Mouse (Mus musculus): ENCODE data around the gene Gm13691. TPM values are rescaled to one million over a fixed set of nuclear protein-coding genes. Genes with fewer than 3 reads are reported as not detected.
"Not testable (repeated sequence)": the region's sequence is repeated elsewhere in the genome, so short reads cannot be mapped to it uniquely, and the experiment has no call there.

The Gm13691 gene
- total and polyA plus RNA-seq, 3 experiments: 0.04 to 0.44 TPM; not detected in 1

DNA sequence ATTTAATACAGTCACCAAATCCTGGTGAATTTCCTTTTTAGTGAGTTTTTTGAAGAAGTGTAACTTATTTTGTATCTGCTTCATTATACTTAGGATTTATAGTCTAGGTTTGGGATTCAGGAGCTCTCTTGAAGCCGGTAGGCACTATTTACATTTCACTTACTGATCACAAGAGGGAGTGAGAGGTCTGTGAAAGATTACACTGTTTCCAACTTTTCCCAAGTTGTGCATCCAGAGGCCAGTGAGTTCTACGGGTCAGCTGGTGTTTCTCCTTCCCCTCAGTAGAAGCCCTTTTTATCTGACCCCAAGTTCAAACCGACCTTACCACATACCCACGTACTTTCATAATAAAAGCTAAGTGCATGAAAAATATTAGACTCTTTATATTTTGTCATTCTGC, 47.0 kb downstream of the Gm13691 start:
- Histone ChIP-seq H3K9ac (ENCODE audit: insufficient read depth, low read depth) (no peak overlapping the region), H3K9me3 (replicated peaks; ENCODE audit: low read length) (no peaks in the 10 kb centered on the region), H3K36me3 (replicated peaks in 1 of 2; ENCODE audit: control insufficient read depth in 1 of 2, insufficient read depth in 1 of 2, low read length in 1 of 2) (no peaks in the 10 kb centered on the region), H3K4me1 (ENCODE audit: control insufficient read depth in 1 of 2, insufficient read depth in 2 of 2) (no peaks in the 10 kb centered on the region), H3K4me2 (ENCODE audit: insufficient read depth, low read depth, poor library complexity, severe bottlenecking) (no peak overlapping the region), H3K27ac (ENCODE audit: insufficient read depth, low read depth) (no peak overlapping the region), H3K79me2 (replicated peaks; ENCODE audit: control insufficient read depth, extremely low read depth, insufficient read depth, poor library complexity, severe bottlenecking) (no peaks in the 10 kb centered on the region), H3K27me3 (replicated peaks) (no peaks in the 10 kb centered on the region), H3K4me3 (replicated peaks in 1 of 3; ENCODE audit: low read depth in 2 of 3, low read length in 2 of 3, poor library complexity in 1 of 3) (no peak overlapping the region)
- in situ Hi-C loops (cut with MboI; ENCODE audit: low pct_ligation_motif_present, low pct_unique_long_range_greater_than_20kb, low sequenced_read_pairs): loop anchor here (25.0 kb wide), 1 partner anchor 400 kb away; the partner anchor contains the start of gene Calcrl
- dilution Hi-C loops (cut with MboI; ENCODE audit: extremely low pct_ligation_motif_present, extremely low pct_unique_long_range_greater_than_20kb, low sequenced_read_pairs): no loop called here
- TF ChIP-seq POLR2A (IDR thresholded peaks at IDR 0.05; ENCODE audit: low read depth, low read length) (no peak), KAT2A (IDR thresholded peaks at IDR 0.05; ENCODE audit: insufficient replicate concordance, low read length) (no peak), ZKSCAN1 (IDR thresholded peaks at IDR 0.05; ENCODE audit: borderline replicate concordance, low read depth, low read length) (no peak), ELF1 (IDR thresholded peaks at IDR 0.05; ENCODE audit: low read depth, low read length) (no peak), USF2 (conservative IDR thresholded peaks at IDR 0.05; ENCODE audit: low read depth, low read length) (no peak), JUND (conservative IDR thresholded peaks at IDR 0.05; ENCODE audit: low read depth, low read length) (no peak), PAX5 (IDR thresholded peaks at IDR 0.05; ENCODE audit: low read length) (no peak), IRF4 (IDR thresholded peaks at IDR 0.05; ENCODE audit: low read depth, low read length) (no peak), RAD21 (IDR thresholded peaks at IDR 0.05; ENCODE audit: low read depth, low read length) (peak; percentile 74), ZC3H11A (IDR thresholded peaks at IDR 0.05; ENCODE audit: low read depth, low read length) (no peak; the same call in 1 of the 2 replicates), MAX (IDR thresholded peaks at IDR 0.05; ENCODE audit: low read length) (no peak), SMC3 (IDR thresholded peaks at IDR 0.05; ENCODE audit: low read depth, low read length) (peak; percentile 56), UBTF (IDR thresholded peaks at IDR 0.05; ENCODE audit: low read depth, low read length) (no peak), JUN (IDR thresholded peaks at IDR 0.05; ENCODE audit: insufficient read depth, low read depth, low read length) (no peak), CTCF (conservative IDR thresholded peaks at IDR 0.05 in 1 of 2, IDR thresholded peaks at IDR 0.05 in 1 of 2; ENCODE audit: low read depth in 2 of 2, low read length in 2 of 2) (peak in 1 of 2 experiments; percentile 63; a peak in 2 of 4 replicates), MXI1 (IDR thresholded peaks at IDR 0.05; ENCODE audit: low read depth, low read length) (no peak), TCF12 (IDR thresholded peaks at IDR 0.05; ENCODE audit: low read depth, low read length) (no peak), MAFK (IDR thresholded peaks at IDR 0.05; ENCODE audit: insufficient replicate concordance, low read length) (no peak), ZMIZ1 (IDR thresholded peaks at IDR 0.05; ENCODE audit: low read depth, low read length) (no peak), CHD2 (IDR thresholded peaks at IDR 0.05; ENCODE audit: low read length) (no peak)
- no peak for DNase-seq (ENCODE audit: extremely low read depth)

DNA sequence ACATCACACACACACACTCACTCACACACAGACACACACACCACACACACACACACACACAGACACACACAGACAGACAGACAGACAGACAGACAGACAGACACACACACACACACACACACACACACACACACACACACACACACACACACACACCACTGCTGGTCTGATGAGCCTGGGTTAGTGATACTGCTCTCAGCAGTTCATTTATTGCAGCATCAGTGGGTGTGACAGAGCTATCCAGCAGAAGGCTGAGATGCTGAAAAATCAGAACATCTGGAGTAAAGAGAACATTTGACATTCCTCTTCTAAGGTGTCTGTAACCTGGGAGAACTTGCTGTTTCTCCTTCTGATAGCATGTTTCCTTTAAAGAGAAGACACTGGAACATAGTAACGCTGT, 47.6 kb downstream of the Gm13691 start:
- H3K27me3 ChIP-seq (replicated peaks); H3K36me3 ChIP-seq (replicated peaks in 1 of 2; ENCODE audit: control insufficient read depth in 1 of 2, insufficient read depth in 1 of 2, low read length in 1 of 2); H3K4me1 ChIP-seq (ENCODE audit: control insufficient read depth in 1 of 2, insufficient read depth in 2 of 2); H3K9ac ChIP-seq (ENCODE audit: insufficient read depth, low read depth); H3K4me3 ChIP-seq (replicated peaks in 1 of 3; ENCODE audit: low read depth in 2 of 3, low read length in 2 of 3, poor library complexity in 1 of 3); H3K9me3 ChIP-seq (replicated peaks; ENCODE audit: low read length); DNase-seq (ENCODE audit: extremely low read depth); H3K79me2 ChIP-seq (replicated peaks; ENCODE audit: control insufficient read depth, extremely low read depth, insufficient read depth, poor library complexity, severe bottlenecking); dilution Hi-C loops (cut with MboI; ENCODE audit: extremely low pct_ligation_motif_present, extremely low pct_unique_long_range_greater_than_20kb, low sequenced_read_pairs); H3K27ac ChIP-seq (ENCODE audit: insufficient read depth, low read depth); H3K4me2 ChIP-seq (ENCODE audit: insufficient read depth, low read depth, poor library complexity, severe bottlenecking): not testable (repeated sequence)
- in situ Hi-C loops (cut with MboI; ENCODE audit: low pct_ligation_motif_present, low pct_unique_long_range_greater_than_20kb, low sequenced_read_pairs): loop anchor here (25.0 kb wide), 1 partner anchor 399 kb away; the partner anchor contains the start of gene Calcrl

All from CH12.LX (cell line).